Mouse (Mus musculus): ENCODE measurements around the gene Grap2.

GRCm38 (mm10) chr15:80641702-80642435 lies 69.5 kb downstream of the Grap2 start:
- no peak for TF ChIP-seq POLR2AphosphoS2 (IDR thresholded peaks at IDR 0.05; ENCODE audit: insufficient read length, low read depth)
- no peak for TF ChIP-seq POLR2A (IDR thresholded peaks at IDR 0.05; ENCODE audit: insufficient read length, low read depth)
- TF ChIP-seq MAX (IDR thresholded peaks at IDR 0.05; ENCODE audit: low read depth), result no peak
- TF ChIP-seq USF1 (IDR thresholded peaks at IDR 0.05; ENCODE audit: low read depth), result no peak
- TF ChIP-seq MYOG (IDR thresholded peaks at IDR 0.05; ENCODE audit: control insufficient read depth in 1 of 3, insufficient read depth in 1 of 3, insufficient read length in 2 of 3, low read depth in 2 of 3), result no peak
- no peak for TF ChIP-seq E2F4 (IDR thresholded peaks at IDR 0.05; ENCODE audit: insufficient read depth)
- no peak for TF ChIP-seq TCF12 (IDR thresholded peaks at IDR 0.05; ENCODE audit: insufficient read depth, poor library complexity, severe bottlenecking)
- TF ChIP-seq SRF (IDR thresholded peaks at IDR 0.05; ENCODE audit: control insufficient read depth, insufficient read length, low read depth), result no peak

All from myocyte (in vitro differentiated cells).